Mouse (Mus musculus) C3H10T1/2 (cell line): ENCODE results near the gene Hlcs. TPM values are rescaled to one million over a fixed set of nuclear protein-coding genes. Genes with fewer than 3 reads are reported as not detected.

Source experiments
- polyA plus RNA-seq, 2 experiments: library from polyadenylated mRNA; unstranded; fragments of >200 nt; fragmentation: generic; extraction: Trizol; gene quantifications; one replicate each; pipeline ENCODE4 v1.2.1; 2012; ENCODE audit warnings: missing spikeins in 2 of 2

Gene Hlcs
- polyA plus RNA-seq = 1 to 10 TPM; 2.3 to 3.0 TPM

DNA sequence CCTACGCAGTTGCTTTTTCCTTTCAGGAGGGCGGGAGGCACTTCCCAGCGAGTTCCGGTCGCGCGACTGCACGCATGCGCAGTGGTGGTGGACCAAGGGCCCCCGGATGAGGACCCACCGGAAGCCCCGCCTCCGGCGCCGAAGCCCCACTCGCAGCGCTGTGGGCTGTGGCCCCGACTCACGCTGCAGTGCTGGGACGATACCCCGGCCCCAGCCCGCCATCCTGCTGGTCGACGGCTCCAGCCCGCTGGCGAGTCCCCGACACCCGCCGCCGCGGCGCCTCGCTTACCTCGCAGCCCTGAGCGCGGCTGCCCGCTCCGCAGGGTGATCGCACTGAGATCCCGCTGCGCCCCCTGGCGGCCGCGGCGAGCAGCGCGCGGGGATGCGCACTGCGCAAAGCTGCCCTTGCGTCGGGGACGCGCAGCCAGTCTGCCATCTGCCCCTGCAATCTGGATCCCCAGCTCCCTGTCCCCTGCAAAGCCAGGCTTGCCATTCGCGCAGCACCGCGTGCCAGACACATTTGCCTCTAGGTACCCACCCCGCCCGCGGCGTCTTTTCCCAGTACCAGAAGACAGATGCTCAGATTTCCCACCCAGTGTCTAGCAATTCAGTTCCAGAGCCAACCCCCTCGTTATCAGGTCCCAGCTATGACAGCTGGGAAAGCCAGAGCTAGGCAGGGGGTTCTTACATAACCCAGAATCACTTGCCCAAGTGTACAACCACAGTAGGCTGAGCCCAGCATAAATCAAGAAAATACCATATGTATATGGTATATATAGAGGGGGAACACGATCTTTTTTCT is at the start of gene Hlcs:
Gene Hlcs (minus strand): TSS at position 343 of the 802 bp plus-strand sequence.

DNA sequence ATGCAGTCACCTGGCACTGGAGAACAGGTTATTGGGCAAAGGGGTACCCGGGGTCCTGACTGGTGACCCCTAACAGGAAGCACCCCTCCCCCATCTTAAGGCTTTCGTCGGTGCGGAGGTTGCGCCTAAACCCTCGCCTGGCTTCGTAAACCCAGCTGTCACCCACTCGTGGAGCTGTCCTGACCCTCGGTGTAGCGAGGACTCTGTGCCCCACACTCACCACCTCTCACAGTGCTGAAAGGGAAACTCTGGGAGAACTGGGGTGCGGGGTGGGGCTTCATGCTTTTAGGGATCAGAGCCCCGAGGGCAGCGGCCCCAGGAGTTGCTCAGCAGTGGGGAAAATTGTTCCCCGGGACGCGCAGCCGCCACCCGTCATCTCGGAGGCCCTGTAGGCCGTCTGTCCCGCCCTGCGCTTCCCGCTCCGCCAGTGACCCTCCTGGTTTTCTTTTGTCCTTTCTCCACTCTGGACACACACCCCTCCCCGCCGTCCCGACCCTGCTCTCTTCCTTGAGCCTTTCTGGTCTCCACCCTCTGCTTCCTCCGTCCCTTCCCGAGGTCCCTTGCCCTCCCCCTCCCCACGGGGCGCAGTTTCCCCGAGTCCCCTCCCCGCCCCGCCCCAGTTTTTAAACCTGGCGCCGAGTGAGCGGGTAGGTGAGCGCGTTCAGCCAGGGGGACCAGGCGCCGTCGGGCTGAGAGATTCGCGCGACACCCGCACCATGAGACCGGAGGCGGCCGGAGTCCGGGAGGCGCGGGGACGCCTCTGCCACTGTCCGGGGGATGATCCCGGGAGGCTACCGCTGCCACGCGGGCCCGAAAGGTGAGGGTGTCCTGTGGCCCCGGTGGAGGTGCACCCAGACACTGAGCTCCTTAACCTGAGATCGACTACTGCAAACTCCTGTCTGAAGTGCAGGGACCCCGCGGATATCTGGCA is 14.7 kb upstream of the Hlcs start, which contains the start of gene Ripply3:
Gene Ripply3 (plus strand): TSS at position 640 of the 931 bp plus-strand sequence.

DNA sequence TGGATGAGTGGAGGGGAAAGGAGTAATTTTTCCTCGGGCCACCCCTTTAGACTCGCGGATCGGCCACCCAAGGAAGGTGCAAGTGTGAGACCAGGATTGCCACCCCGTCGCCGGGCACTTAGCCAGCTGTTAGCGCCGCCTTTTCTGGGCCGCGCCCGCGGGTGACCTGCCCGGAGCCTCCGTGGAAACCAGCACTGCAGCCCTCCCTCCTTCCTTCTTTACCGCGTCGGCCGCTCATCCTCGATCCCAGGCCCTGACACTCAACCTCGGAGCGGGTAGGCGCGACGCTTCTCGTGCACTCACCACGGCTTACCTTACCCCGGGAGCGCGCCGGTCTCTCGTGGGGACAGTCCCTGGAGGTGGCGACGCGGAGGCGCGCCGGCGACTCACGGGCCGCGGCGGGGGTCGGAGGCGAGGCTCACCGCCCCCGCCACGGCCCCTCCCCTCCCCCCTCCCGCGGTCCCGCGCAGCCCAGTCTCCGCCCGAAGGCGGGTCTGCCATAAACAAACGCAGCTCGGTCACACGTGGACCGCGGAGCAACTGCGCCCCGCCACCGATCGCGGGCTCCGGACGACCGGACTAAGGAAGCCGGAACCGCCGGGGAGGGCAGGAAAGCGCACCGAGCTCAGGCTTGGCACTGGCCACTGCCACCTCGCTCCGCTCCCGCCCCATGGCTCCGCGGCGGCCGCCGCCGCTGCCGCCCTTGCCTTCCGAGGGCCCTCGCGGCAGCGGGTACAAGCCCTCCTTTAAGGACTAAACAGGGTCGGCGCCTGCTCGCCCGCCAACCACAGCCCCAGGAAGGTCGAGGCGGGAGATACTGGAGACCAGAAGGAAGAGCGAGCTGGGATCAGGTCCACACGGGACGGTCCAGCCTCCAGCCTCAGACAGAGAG is 228.4 kb downstream of the Hlcs start, which contains the start of gene Sim2:
Gene Sim2 (plus strand): TSS at position 221 of the 892 bp plus-strand sequence.

Other genes with a start within 250 kb of the Hlcs start
- gene Sim2, start 228.6 kb downstream of the Hlcs start, polyA plus RNA-seq = 1 to 10 TPM in 1 of 2 experiments, under 1 TPM in 1; 0.80 to 5.0 TPM
- gene Ripply3, start 14.8 kb upstream of the Hlcs start, polyA plus RNA-seq = not detected
- gene Ttc3, start 57.0 kb upstream of the Hlcs start, polyA plus RNA-seq = 10 to 100 TPM in 1 of 2 experiments, 1 to 10 TPM in 1; 1.8 to 28.3 TPM
- 10 to 100 TPM in 1 of 2 experiments, 1 to 10 TPM in 1; 7.0 to 59.6 TPM for gene Pigp, start 58.3 kb upstream of the Hlcs start, polyA plus RNA-seq
- 10 to 100 TPM; 14.9 to 43.6 TPM for gene Vps26c, start 213.3 kb upstream of the Hlcs start, polyA plus RNA-seq